Mouse (Mus musculus) liver, embryonic 14.5 days (tissue): ENCODE measurements at regions not wholly inside any gene's neighbourhood (a gene's known extent, or its start where the extent isn't known, plus 50 kb on each side); places are given as distances from the start of the nearest gene placed in this dataset.

Experiments
- ATAC-seq: fragments of 200-750 bp; cut with Nextera tagmentation; 2 replicates; pipeline ENCODE4 v1.8.0; 2017; ENCODE audit warnings: moderate number of reproducible peaks, mild to moderate bottlenecking, moderate library complexity; ENCODE audit not compliant: insufficient read depth
- DNase-seq, 3 experiments: peaks; one replicate each; pipeline ENCODE4 v3.0.0-alpha.2; 2012 to 2013; ENCODE audit warnings: low read depth in 3 of 3, low spot score in 3 of 3
- H3K27ac ChIP-seq: fragments of 300-500 bp; sonication (generic); 2 replicates; pipeline ENCODE4 v1.5.1; 2014; ENCODE audit warnings: moderate library complexity, mild to moderate bottlenecking, control low read depth, inconsistent platforms
- H3K27me3 ChIP-seq: fragments of 300-500 bp; sonication (generic); 2 replicates; pipeline ENCODE4 v1.6.1; 2014; ENCODE audit warnings: mild to moderate bottlenecking, low read length, moderate library complexity; ENCODE audit not compliant: control insufficient read depth, insufficient read depth
- H3K36me3 ChIP-seq: fragments of 300-500 bp; sonication (generic); replicated peaks from 2 replicates; pipeline ENCODE4 v1.6.1; 2014; ENCODE audit warnings: low read depth; ENCODE audit not compliant: control insufficient read depth, insufficient read depth
- H3K4me1 ChIP-seq, 2 experiments: fragments of 200-500 bp in 1 of 2; fragments of 300-500 bp in 1 of 2; sonication (generic) in 1 of 2; replicated peaks; 2 replicates each; pipeline ENCODE4 v1.6.1; 2012 to 2014; ENCODE audit warnings: antibody characterized with exemption in 1 of 2, inconsistent platforms in 1 of 2, low read length in 1 of 2; ENCODE audit not compliant: control insufficient read depth in 2 of 2, insufficient read depth in 2 of 2
- H3K4me2 ChIP-seq: fragments of 300-500 bp; sonication (generic); 2 replicates; pipeline ENCODE4 v1.6.1; 2014; ENCODE audit warnings: low read depth, mild to moderate bottlenecking, control low read depth, moderate library complexity
- H3K4me3 ChIP-seq, 2 experiments: fragments of 200-500 bp in 1 of 2; fragments of 300-500 bp in 1 of 2; sonication (generic) in 1 of 2; 2 replicates each; pipeline ENCODE4 v1.5.1; 2012 to 2014; ENCODE audit warnings: low read depth in 2 of 2, low read length in 2 of 2, mild to moderate bottlenecking in 2 of 2, control low read depth in 1 of 2, inconsistent platforms in 1 of 2, moderate library complexity in 1 of 2; ENCODE audit not compliant: insufficient read depth in 1 of 2
- H3K9ac ChIP-seq: fragments of 300-500 bp; sonication (generic); replicated peaks from 2 replicates; pipeline ENCODE4 v1.6.1; 2014; ENCODE audit warnings: mild to moderate bottlenecking, control low read depth, moderate library complexity
- H3K9me3 ChIP-seq: fragments of 300-500 bp; sonication (generic); 2 replicates; pipeline ENCODE4 v1.6.1; 2016; ENCODE audit warnings: low read length, mixed read lengths; ENCODE audit not compliant: control insufficient read depth
- CTCF ChIP-seq: IDR thresholded peaks from 2 replicates; pipeline ENCODE4 v1.5.1; 2016; ENCODE audit warnings: antibody characterized with exemption, low read depth, control low read depth
- EP300 ChIP-seq: IDR thresholded peaks from 2 replicates; pipeline ENCODE4 v1.6.1; 2016; ENCODE audit warnings: antibody characterized with exemption, low read depth
- WGBS: fragments of 180-500 bp; shearing (Covaris S2); extraction: QIAGEN DNeasy Blood & Tissue Kit; methylation state at CpG from one replicate; pipeline ENCODE4 v1.1.7; 2014; ENCODE audit not compliant: insufficient replicate concordance; 5-methylcytosine and 5-hydroxymethylcytosine counted together

DNA sequence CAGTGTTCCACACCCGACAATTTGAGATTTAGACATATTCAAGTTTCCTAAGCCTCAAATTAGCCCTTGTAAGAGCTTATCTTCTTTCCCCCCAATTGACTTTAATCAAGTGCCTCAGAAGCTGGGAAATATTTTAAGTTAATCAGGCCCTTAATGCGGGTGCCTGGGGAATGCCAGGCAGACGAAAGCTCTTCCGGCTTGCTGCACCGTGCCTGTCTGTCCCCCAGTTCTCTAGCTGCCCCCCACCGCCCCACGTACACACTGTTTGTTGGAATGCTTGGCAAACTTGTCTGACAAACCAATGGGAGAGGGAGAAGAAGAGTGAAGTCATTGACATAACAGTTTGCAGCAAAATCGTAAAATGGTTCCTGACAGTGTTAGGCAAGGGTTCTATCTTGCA, 226.9 kb upstream of the Cdh5 start:
- H3K4me1 ChIP-seq = peaks cover 0 to 4% of the 10 kb centered on the region in 2 experiments; a peak in 1 of 4 replicates
- no peaks in the 10 kb centered on the region for H3K27me3 ChIP-seq
- H3K4me3 ChIP-seq = no peak overlapping the region
- no peaks in the 10 kb centered on the region for H3K36me3 ChIP-seq
- no peak for TF ChIP-seq CTCF
- no peak for TF ChIP-seq EP300
- DNase-seq (no peak), ATAC-seq (no peak)
- no peak overlapping the region for H3K27ac ChIP-seq
- no peaks in the 10 kb centered on the region for H3K9me3 ChIP-seq
- no peak overlapping the region for H3K4me2 ChIP-seq
- H3K9ac ChIP-seq = no peak overlapping the region
- 48% methylated on average over 8 of the region's 8 CpGs for WGBS

DNA sequence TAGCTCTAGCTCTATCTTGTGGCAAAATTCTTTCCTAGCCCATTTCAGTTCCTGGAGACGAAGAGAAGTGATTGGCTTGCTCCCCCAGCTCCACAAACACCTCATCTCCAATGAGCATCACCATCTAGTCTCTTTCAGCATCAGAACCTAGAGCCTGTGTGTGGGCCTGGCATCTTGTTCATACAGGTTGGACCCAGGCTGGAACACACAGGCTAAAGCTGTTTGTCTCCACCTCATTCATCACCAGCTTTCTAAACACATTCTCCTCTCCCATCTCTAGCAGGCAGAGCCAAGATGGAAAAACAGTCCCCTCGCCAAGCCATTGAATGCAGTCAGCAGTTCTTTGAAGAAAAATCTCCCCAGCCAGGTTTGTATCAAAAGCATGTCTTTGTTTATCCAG, 221.9 kb upstream of the Cdh5 start:
- WGBS = 49% methylated on average over 2 of the region's 2 CpGs
- H3K4me3 ChIP-seq = no peak overlapping the region
- H3K4me1 ChIP-seq = no peaks in the 10 kb centered on the region
- DNase-seq (no peak), ATAC-seq (no peak)
- H3K27me3 ChIP-seq = no peaks in the 10 kb centered on the region
- no peaks in the 10 kb centered on the region for H3K9me3 ChIP-seq
- H3K36me3 ChIP-seq = no peaks in the 10 kb centered on the region
- no peak overlapping the region for H3K4me2 ChIP-seq
- no peak overlapping the region for H3K27ac ChIP-seq
- TF ChIP-seq EP300 = no peak
- no peak for TF ChIP-seq CTCF
- H3K9ac ChIP-seq = no peak overlapping the region

- no peaks in the 10 kb centered on the region for H3K9me3 ChIP-seq
- DNase-seq (no peak), ATAC-seq (no peak)
- H3K4me3 ChIP-seq = no peak overlapping the region
- H3K9ac ChIP-seq = no peak overlapping the region
- H3K4me2 ChIP-seq = no peak overlapping the region
- H3K36me3 ChIP-seq = no peaks in the 10 kb centered on the region
- no peaks in the 10 kb centered on the region for H3K4me1 ChIP-seq
- TF ChIP-seq CTCF (no peak), EP300 (no peak)
- no peaks in the 10 kb centered on the region for H3K27me3 ChIP-seq
- 70% methylated on average over 14 of the region's 14 CpGs for WGBS
- no peak overlapping the region for H3K27ac ChIP-seq
Measured at GRCm38 (mm10) chr8:103880431-103881145, 220.8 kb upstream of the Cdh5 start.

GRCm38 (mm10) chr8:103881146-103881486, 220.3 kb upstream of the Cdh5 start:
- no peak for ATAC-seq
- no peaks in the 10 kb centered on the region for H3K36me3 ChIP-seq
- no peak overlapping the region for H3K4me3 ChIP-seq
- H3K27me3 ChIP-seq = no peaks in the 10 kb centered on the region
- 45% methylated on average over 3 of the region's 3 CpGs for whole genome bisulfite sequencing
- H3K4me1 ChIP-seq = no peaks in the 10 kb centered on the region
- H3K9ac ChIP-seq = no peak overlapping the region
- TF ChIP-seq CTCF (no peak), EP300 (no peak)
- no peak overlapping the region for H3K27ac ChIP-seq
- no peak overlapping the region for H3K4me2 ChIP-seq
- no peak for DNase-seq
- no peaks in the 10 kb centered on the region for H3K9me3 ChIP-seq

- no peaks in the 10 kb centered on the region for H3K27me3 ChIP-seq
- H3K36me3 ChIP-seq = no peaks in the 10 kb centered on the region
- no peak overlapping the region for H3K27ac ChIP-seq
- H3K4me3 ChIP-seq = no peak overlapping the region
- H3K4me1 ChIP-seq = no peaks in the 10 kb centered on the region
- WGBS = 71% methylated on average over 12 of the region's 12 CpGs
- no peak for ATAC-seq
- no peak for TF ChIP-seq CTCF
- no peak for TF ChIP-seq EP300
- no peak overlapping the region for H3K9ac ChIP-seq
- H3K9me3 ChIP-seq = no peaks in the 10 kb centered on the region
- no peak for DNase-seq
- no peak overlapping the region for H3K4me2 ChIP-seq
Measured at GRCm38 (mm10) chr8:103884873-103885780, 216.3 kb upstream of the Cdh5 start.
